Mouse (Mus musculus): ENCODE measurements at regions not wholly inside any gene's neighbourhood (a gene's known extent, or its start where the extent isn't known, plus 50 kb on each side); places are given as distances from the start of the nearest gene placed in this dataset.
A peak's percentile ranks its signal among the peaks of the same experiment; 100 is the strongest.

DNA sequence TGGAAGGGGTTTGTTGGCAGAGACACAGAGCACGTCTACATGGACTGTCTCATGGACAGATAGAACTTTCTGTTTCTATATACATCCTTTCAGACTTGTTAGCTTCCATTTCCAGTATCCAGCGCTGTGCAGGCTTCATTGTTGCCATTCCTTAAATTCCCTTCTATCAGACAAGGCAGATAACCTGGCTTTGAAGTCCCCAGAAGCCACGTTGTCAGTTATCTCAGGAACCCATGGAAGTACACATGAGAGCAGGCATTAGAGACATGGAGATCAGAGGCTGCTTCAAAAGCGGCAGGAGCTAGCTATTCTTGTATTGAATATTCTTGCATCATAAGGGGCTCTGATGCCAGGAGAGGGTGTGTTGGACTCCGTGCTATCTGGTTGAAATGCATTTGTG lies 119.7 kb upstream of the Snx7 start:
- no peaks in the 10 kb centered on the region for H3K79me2 ChIP-seq (ENCODE audit: control insufficient read depth, insufficient read depth, low read length, poor library complexity)

GRCm38 (mm10) chr3:117975638-117976037 lies 106.9 kb upstream of the Snx7 start:
- no peak overlapping the region for H3K27ac ChIP-seq (ENCODE audit: control insufficient read depth, low read depth, low read length)
- no peaks in the 10 kb centered on the region for H3K9me3 ChIP-seq (replicated peaks; ENCODE audit: insufficient read depth, low read length)
- TF ChIP-seq CTCF (IDR thresholded peaks at IDR 0.05 in 2 of 3, conservative IDR thresholded peaks at IDR 0.05 in 1 of 3; ENCODE audit: control insufficient read depth in 1 of 3, insufficient read depth in 1 of 3, low read depth in 2 of 3, low read length in 3 of 3, poor library complexity in 1 of 3, severe bottlenecking in 1 of 3) (peak in 1 of 3 experiments; percentile 32; a peak in 2 of 6 replicates), CHD1 (IDR thresholded peaks at IDR 0.05; ENCODE audit: low read depth, low read length) (no peak), NELFE (IDR thresholded peaks at IDR 0.05; ENCODE audit: low read depth, low read length) (no peak), RAD21 (IDR thresholded peaks at IDR 0.05; ENCODE audit: low read depth, low read length) (peak; percentile 46), MAX (IDR thresholded peaks at IDR 0.05; ENCODE audit: low read length) (no peak), ZC3H11A (IDR thresholded peaks at IDR 0.05; ENCODE audit: low read depth, low read length) (peak; percentile 15; the same call in 1 of the 2 replicates), SMC3 (IDR thresholded peaks at IDR 0.05; ENCODE audit: low read depth, low read length) (peak; percentile 34), EP300 (IDR thresholded peaks at IDR 0.05; ENCODE audit: low read depth in 1 of 2, low read length in 2 of 2) (no peak), GATA1 (IDR thresholded peaks at IDR 0.05; ENCODE audit: low read depth, low read length) (no peak), RCOR1 (IDR thresholded peaks at IDR 0.05; ENCODE audit: low read depth, low read length) (no peak), MAFK (IDR thresholded peaks at IDR 0.05; ENCODE audit: borderline replicate concordance, low read depth, low read length) (no peak)
- peak; percentile 12 for DNase-seq (ENCODE audit: low read depth, low spot score)
- no peaks in the 10 kb centered on the region for H3K27me3 ChIP-seq (ENCODE audit: control insufficient read depth in 1 of 2, insufficient read depth in 2 of 2, low read length in 2 of 2)
- no peaks in the 10 kb centered on the region for H3K79me2 ChIP-seq (ENCODE audit: control insufficient read depth, insufficient read depth, low read length, poor library complexity)
- no peaks in the 10 kb centered on the region for H3K4me1 ChIP-seq (ENCODE audit: control insufficient read depth in 1 of 2, insufficient read depth in 2 of 2, low read length in 2 of 2)
- no peaks in the 10 kb centered on the region for H3K36me3 ChIP-seq (ENCODE audit: control insufficient read depth in 1 of 2, insufficient read depth in 2 of 2, low read length in 2 of 2)
- H3K9ac ChIP-seq (ENCODE audit: control insufficient read depth, low read depth, low read length, poor library complexity, severe bottlenecking) = no peak overlapping the region
- no peak overlapping the region for H3K4me3 ChIP-seq (ENCODE audit: control insufficient read depth in 1 of 2, insufficient read depth in 1 of 2, low read depth in 2 of 2, low read length in 2 of 2)

More for the DNA sequence above, 119.7 kb upstream of the Snx7 start:
- H3K4me1 ChIP-seq (ENCODE audit: control insufficient read depth in 1 of 2, insufficient read depth in 2 of 2, low read length in 2 of 2) = no peaks in the 10 kb centered on the region
- H3K27ac ChIP-seq (ENCODE audit: control insufficient read depth, low read depth, low read length) = no peak overlapping the region
- H3K27me3 ChIP-seq (ENCODE audit: control insufficient read depth in 1 of 2, insufficient read depth in 2 of 2, low read length in 2 of 2) = no peaks in the 10 kb centered on the region
- H3K4me3 ChIP-seq (ENCODE audit: control insufficient read depth in 1 of 2, insufficient read depth in 1 of 2, low read depth in 2 of 2, low read length in 2 of 2) = no peak overlapping the region
- no peaks in the 10 kb centered on the region for H3K36me3 ChIP-seq (ENCODE audit: control insufficient read depth in 1 of 2, insufficient read depth in 2 of 2, low read length in 2 of 2)
- TF ChIP-seq SIN3A (IDR thresholded peaks at IDR 0.05; ENCODE audit: low read length) (no peak), TBP (IDR thresholded peaks at IDR 0.05; ENCODE audit: low read depth, low read length) (no peak), E2F4 (IDR thresholded peaks at IDR 0.05; ENCODE audit: borderline replicate concordance, low read depth, low read length) (no peak), MAFK (IDR thresholded peaks at IDR 0.05; ENCODE audit: borderline replicate concordance, low read depth, low read length) (no peak), NRF1 (IDR thresholded peaks at IDR 0.05; ENCODE audit: insufficient read depth, low read depth, low read length, poor library complexity, severe bottlenecking) (no peak), CHD1 (IDR thresholded peaks at IDR 0.05; ENCODE audit: low read depth, low read length) (no peak), MAX (IDR thresholded peaks at IDR 0.05; ENCODE audit: low read length) (no peak), POLR2AphosphoS2 (IDR thresholded peaks at IDR 0.05; ENCODE audit: low read length) (no peak), ZMIZ1 (IDR thresholded peaks at IDR 0.05; ENCODE audit: low read depth, low read length) (no peak), TCF12 (IDR thresholded peaks at IDR 0.05; ENCODE audit: low read depth, low read length) (no peak), CHD2 (IDR thresholded peaks at IDR 0.05; ENCODE audit: low read length) (no peak), GABPA (IDR thresholded peaks at IDR 0.05; ENCODE audit: low read depth, low read length) (no peak), UBTF (IDR thresholded peaks at IDR 0.05; ENCODE audit: borderline replicate concordance, insufficient read depth, low read depth, low read length) (no peak), NELFE (IDR thresholded peaks at IDR 0.05; ENCODE audit: low read depth, low read length) (no peak), CTCF (IDR thresholded peaks at IDR 0.05 in 2 of 3, conservative IDR thresholded peaks at IDR 0.05 in 1 of 3; ENCODE audit: control insufficient read depth in 1 of 3, insufficient read depth in 1 of 3, low read depth in 2 of 3, low read length in 3 of 3, poor library complexity in 1 of 3, severe bottlenecking in 1 of 3) (no peak)
- DNase-seq (ENCODE audit: low read depth, low spot score) = no peak
- H3K9me3 ChIP-seq (replicated peaks; ENCODE audit: insufficient read depth, low read length) = no peaks in the 10 kb centered on the region
- H3K9ac ChIP-seq (ENCODE audit: control insufficient read depth, low read depth, low read length, poor library complexity, severe bottlenecking) = no peak overlapping the region

Measured in MEL (cell line).